Mouse (Mus musculus): ENCODE data around the gene Tfip11.

The Tfip11 gene

DNA sequence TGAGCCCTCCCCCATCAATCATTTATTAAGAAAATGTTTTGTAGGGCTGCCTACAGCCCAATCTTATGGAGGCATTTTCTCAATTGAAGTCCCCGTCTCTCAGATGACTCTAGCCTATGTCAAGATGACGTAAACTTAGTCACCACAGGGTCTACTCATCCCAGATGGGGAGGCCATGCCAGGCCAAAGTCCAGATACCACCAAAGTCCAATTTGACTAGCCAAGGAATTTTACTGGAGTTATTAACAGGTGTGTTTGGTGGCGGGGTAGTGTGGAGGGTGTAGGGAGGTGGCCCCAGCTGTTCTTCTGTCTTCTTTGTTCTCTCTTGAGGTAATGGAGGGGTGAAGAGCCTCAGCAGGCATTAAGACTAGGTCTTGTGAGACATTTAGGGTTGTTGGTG is 33.9 kb downstream of the Tfip11 start:
- 97% methylated on average over 3 of the region's 3 CpGs for WGBS

DNA sequence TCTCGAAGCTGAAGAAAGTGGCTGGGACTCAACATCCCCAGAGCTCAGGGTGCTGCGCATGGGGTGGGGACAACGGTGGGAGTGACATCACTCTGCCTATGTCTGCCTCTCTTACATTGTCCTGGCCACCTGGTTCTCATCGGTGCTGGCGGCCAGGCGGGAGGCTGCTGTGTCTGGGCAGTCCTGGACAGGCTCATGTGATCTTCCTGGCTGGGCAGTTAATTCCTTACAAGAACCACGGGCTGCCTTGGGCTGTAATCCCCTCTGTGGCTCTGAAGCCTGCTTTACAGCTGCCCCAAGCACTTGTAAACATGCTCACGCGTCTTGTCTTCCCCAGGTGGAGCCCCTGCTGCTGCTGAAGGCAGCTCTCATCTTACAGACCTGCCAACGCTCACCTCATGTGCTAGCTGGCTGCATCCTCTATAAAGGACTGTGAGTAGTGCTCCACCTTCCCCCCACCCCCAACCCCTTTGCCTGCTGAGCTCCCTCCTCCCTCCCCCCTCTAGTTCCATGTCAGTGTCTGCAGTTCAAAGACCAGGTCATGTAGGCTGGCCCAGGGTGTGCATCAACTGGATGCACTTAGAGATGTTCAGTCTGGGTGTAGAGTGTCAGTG is 38.1 kb downstream of the Tfip11 start:
- WGBS: 83% methylated on average over 10 of the region's 10 CpGs

DNA sequence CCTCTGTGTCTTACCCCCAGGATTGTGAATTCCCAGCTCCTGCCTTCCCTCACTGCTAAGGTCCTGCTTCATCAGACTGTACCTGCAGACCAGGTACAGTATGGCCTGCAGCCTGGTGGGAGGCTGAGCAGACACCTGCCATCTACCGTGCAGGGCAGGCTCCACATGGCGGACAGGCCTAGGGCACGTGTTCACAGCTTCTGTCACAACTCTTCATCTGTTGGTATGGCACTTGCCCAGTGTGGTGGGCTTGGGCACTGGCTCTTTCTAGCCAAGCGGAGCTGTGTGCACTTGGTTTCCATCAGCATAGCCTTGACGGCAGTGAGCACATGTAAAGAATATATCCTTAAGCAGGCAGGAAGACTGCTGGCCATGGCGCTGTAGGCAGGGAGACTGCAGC is 40.7 kb downstream of the Tfip11 start:
- WGBS: 88% methylated on average over 6 of the region's 6 CpGs

DNA sequence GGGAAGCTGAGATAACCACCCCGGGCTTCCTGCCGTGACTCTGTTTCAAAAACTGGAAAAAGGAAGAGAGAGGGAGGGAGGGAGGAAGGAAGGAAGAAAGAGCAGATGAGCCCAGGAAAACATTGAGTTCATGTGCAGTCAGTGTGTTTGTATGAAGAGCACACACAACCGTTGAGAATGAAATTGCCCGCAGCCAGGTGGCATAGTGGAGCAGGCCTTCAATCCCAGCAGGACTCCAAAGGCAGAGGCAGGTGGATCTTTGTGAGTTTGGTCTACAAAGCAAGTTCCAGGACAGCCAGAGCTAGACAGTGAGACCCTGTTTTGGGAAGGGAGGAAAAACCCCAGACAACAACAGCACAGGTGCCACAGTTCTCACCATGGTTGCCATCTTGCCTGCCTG is 41.2 kb downstream of the Tfip11 start:
- 66% methylated on average over 4 of the region's 4 CpGs for WGBS

DNA sequence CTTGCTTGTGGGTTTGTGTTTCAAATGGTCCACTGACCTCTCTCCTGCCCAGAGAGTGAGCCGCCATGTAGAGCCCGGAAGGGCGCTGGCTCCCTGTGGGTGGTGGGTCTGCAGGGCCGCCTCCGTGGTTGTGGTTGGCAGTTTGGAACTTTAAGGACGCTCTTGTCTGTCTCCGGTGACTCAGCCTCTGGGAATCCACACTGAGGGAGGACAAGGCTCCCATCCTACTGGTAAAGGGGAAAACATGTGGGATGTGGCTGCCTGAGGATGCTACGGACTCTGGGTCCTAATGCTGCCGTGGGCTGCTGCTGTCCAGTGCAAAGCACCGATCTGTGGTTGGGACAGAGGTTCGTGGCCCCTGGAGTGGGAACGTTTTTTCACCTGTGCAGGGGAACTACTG is 41.8 kb downstream of the Tfip11 start:
- 62% methylated on average over 12 of the region's 12 CpGs for WGBS

DNA sequence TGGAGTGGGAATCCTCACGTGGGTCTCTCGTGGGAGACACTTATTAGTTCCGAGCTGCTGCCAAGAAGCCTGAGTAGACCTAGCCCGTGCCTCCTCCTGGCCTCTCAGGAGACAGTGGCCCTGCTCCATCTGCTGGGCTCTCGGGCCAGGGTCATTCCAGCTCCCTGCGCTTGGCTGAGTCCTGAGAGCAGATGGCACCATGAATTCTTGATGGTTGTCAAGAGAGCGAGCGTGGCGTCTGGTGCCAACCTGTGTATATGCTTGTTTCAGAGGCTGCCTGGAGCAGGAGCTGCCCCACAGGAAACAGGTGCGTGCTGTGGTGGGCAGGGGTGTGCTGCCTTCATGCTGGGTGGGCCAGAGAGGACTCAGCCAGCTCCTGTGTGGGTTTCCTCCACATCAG is 42.5 kb downstream of the Tfip11 start:
- WGBS: 69% methylated on average over 10 of the region's 10 CpGs

DNA sequence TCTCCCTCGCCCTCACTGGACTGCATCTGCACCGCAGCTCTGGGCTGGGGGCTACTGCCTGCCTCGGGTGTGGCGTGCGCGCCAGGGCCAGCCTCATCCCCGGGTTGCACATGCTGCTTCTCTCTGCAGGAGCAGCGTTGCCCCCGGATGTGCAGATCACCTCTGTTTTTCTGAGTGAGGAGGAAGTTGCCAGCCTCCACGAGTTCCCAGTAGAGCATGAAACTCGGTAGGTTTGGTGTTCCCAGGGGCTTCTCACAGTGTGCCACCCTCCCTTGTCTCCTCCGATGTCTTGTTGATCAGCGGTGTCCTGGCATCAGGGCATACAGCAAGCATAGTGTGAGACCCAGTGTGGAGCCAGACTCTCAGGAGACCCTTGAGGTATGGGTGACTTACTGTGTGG is 43.2 kb downstream of the Tfip11 start:
- WGBS: 79% methylated on average over 13 of the region's 13 CpGs

DNA sequence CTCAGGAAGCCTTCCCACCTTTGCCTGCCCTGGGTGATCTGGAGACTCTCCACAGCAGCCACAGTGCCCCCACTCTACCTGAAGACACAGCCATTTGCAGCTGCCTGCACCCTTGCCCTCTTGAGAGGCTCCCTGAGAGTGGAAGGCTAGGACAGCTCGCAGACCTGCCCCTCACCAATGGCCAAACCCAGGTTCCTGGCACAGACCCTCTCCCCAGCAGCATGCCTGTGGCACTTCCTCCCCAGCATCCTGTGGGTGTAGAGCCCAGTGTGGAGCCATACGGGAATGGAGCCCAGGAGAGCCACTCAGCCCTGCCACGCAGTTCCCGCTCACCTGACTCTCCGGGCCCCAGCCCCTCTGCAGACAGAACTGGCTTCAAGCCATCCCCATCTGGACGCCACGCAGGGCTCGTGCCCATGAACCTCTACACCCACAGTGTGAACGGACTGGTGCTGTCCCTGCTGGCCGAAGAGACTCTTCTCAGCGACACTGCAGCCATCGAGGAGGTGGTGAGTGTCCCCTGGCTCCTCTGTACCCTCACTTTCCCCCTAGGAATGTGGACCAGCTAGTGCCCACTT is 44.2 kb downstream of the Tfip11 start:
- WGBS: 63% methylated on average over 12 of the region's 12 CpGs

DNA sequence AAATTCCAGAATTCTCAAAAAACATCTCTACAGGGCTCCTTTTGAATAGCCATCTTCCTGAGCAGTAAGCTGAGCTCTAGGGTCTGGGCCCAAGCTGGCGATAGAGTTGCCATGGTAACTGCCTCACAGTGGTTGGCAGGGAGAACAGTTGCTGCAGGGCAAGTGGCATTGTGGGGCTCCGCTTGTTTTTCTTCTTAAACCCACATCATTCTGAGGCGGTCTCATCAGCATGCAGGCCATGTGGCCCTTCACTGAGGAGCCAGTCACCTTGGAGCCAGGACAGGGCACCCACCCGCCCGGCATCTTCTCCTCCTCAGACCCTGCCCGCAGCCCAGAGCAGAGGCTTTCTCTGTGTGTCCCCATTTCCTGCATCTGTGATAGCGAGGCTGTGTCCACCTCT is 45.8 kb downstream of the Tfip11 start:
- 29% methylated on average over 7 of the region's 7 CpGs for WGBS

DNA sequence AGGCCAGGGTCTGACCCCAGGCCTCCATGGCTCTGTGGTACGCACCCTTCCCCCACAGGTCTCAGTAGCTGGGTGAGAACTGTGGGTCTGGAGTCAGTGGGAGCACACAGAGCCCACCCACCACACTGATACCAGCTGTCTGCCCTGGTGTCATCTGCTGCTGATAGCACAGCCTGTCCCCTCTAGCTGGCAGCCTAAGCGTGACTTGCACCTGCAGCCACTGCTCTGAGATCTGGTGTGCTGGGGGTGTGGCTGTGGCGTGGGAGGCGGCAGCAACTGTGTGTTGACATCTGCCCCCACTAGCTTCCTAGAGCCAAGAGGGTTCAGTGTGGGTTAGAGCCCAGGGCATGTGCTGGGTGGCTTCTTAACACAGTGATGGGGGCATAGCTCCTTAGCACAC is 50.0 kb downstream of the Tfip11 start:
- WGBS: 77% methylated on average over 4 of the region's 4 CpGs

DNA sequence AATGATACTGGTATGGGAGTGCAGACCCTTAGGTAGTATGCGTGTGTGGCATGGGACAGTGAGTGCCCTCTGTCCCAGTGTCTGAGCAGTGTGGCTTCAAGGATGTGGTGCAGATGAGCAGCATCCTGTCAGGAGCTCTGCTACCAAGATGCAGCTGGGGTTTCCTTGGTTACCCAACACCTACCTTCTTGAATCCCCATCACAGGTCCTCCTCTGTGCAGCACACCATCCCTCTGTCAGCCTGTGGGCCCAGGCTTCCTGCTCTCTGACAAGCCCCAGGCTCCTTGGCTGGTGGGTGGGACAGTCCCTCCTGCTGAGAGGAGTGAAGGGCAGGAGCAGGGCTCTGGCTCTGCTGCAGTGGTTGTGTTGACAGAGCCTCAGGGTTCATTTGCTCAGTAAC is 51.2 kb downstream of the Tfip11 start:
- 86% methylated on average over 1 of the region's 1 CpGs for WGBS

DNA sequence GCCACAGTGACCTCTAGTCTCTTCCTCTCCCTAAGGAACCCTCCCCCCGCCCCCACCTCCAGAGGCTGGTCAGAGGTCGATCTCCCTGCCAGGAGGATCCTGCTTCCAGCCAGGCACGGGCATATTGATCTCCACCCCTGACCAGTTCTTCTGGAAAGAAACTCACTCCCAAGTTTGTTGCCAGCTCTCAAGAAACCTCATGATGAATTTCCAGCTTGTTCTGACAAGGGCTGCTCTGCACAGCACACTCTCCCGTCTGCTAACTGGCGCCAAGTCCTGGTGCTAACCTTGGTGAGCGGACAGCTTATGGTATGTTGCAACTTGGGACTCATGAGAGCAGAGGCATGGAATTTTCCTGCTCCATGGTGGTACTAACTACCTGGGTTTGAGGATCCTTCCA is 52.6 kb downstream of the Tfip11 start:
- 74% methylated on average over 6 of the region's 6 CpGs for WGBS

DNA sequence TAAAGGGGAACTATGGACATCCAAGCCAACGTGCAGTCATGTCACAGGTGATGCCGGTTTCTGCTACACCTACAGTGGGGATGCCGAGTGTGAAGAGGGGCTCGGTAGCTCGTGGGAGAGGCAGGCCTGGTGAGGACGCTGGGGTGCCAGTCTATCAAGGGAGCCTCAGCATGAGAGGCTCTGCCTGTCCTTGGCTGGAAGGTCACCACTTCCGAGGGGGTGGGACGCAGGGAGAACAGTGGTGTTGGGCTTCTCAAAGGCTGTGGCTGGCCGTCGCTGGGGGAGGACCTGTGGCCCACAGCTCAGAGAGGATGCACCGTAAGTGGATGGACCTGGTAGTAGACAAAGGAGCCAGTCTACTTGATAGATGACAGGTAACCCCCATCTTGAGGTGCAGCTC is 55.0 kb downstream of the Tfip11 start:
- 88% methylated on average over 11 of the region's 11 CpGs for WGBS

DNA sequence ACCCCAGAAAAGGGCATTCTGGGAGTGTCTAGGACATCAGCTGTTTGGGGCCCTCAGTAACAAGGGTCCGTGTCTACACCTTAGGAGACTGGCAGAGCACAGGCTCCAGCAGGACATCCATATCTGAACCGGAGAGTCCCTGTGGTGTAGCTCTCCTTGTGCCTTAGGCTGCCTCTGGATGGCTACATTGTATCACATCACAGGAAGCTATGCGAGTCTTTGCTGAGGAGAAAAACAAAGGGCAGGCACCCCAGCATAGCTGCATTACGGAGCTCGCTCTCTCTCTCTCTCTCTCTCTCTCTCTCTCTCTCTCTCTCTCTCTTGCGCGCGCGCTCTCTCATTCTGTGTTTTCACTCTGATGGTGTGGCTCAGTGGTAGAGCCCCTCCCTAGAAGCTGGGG is 55.9 kb downstream of the Tfip11 start:
- 51% methylated on average over 9 of the region's 9 CpGs for WGBS

DNA sequence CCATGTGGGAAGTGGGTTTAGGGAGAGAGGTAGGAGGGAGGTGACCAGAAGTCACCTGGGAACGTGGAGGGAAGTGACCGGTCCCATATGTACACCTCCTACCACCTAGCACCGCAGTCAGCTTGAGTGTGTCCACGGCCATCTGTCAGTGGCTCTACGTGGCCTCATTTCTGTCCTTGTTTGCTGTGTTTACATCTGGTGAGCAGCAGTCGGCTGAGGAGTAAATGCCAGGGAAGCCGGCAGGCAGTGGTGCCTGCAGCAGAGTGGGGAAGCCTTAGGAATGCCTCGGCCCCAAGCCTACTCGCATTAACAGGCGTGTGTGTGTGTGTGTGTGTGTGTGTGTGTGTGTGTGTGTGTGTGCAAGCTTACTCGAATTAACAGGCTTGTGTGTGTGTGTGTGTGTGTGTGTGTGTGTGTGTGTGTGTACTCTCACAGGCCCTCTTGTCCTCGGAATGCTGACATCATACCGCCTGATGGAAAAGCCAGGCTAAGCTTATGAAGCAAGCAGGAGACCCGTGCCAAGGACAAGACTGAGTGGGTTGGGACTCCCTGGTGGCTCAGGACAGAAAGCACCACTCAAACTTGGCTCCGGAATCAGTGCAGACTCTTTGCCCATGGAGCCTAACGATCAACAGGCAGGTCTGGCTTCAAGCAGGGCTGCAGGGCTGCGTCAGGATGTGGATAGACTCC is 56.6 kb downstream of the Tfip11 start:
- 27% methylated on average over 17 of the region's 17 CpGs for WGBS

DNA sequence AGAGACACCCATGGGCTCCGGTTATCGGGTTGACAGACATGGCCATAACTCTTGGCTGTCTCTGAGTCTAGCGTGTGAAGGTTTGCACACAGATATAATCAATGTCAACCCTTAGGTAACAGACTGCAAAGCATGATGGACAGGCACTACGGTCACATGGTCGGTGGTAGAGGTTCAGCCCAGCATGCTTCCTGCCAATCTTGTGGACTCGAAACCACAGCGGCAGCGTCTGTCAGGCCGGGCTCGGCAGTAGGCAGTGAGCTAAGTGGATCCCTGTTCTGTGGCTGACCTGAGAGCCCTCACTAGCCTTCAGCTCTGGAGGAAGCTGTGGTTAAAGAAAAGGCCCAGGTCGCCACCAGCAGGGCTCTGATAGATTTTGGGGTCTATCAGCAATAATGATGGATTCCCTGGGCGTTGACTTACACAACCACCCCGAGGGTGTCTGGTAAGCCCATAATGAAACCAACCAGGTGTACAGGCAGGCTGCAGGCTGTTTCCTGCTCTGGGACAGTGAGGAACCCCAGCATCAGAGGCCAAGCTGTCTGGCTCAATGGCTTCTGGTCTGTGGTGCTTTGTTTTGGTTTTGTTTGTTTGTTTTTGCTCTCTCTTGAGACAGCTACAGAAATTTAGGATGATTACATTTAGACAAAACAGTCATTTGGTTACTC is 58.8 kb downstream of the Tfip11 start:
- WGBS: 86% methylated on average over 13 of the region's 13 CpGs

DNA sequence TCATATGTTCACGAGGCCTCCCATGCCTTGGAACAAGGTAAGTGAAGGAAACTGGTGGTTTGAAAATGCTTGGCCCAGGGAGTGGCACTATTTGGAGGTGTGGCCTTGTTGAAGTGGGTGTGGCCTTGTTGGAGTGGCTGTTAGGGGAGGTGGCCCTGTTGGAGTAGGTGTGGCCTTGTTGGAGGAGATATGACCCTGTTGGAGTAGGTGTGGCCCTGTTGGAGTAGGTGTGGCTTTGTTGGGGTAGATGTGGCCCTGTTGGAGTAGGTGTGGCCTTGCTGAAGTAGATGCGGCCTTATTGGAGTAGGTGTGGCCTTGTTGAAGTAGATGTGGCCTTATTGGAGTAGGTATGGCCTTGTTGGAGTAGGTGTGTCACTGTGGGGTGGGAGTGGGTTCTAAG is 59.8 kb downstream of the Tfip11 start:
- 84% methylated on average over 2 of the region's 2 CpGs for WGBS

Data from cerebral cortex, adult 2 months (tissue).